In genomic region chr7:136341599-136342210, GRCm38 (mm10) we compare ENCODE assay signal across 11 mouse cellular contexts.
DNase-seq lines count a peak whose midpoint lies in the region; ATAC-seq lines count a peak whose summit lies in the region.
"Had no signal": no experiment of that assay in that cellular context is flagged by ENCODE, and none has a peak within 500 bp of the region (broad histone marks: within the 10 kb centered on the region; RNA-seq: fewer than 3 reads in every experiment).

No protein-coding gene starts in this region.

- no peak for DNase-seq in forebrain, embryonic 11.5 days (ENCODE audit: low spot score)
- DNase-seq in midbrain, embryonic 11.5 days (ENCODE audit: low spot score, missing footprints), result no peak
- DNase-seq in limb, embryonic 11.5 days (ENCODE audit: low spot score), result peak; percentile 64
- DNase-seq in frontal cortex, postnatal 10 days (ENCODE audit: low spot score in 2 of 2), result no peak
- DNase-seq in right cerebral cortex, postnatal 10 days (ENCODE audit: low spot score in 2 of 2), result no peak
- DNase-seq in left cerebral cortex, postnatal 4 days, result no peak
- DNase-seq: adrenal gland, postnatal 25 days; cerebellum, adult 9-11 months had no signal

- no peak for ATAC-seq in forebrain, embryonic 11.5 days (replicated peaks; ENCODE audit: low FRiP score)
- no peak for ATAC-seq in forebrain, embryonic 12.5 days (ENCODE audit: low FRiP score)
- no peak for ATAC-seq in midbrain, embryonic 12.5 days (ENCODE audit: low FRiP score, low read depth)
- no peak for ATAC-seq in midbrain, embryonic 11.5 days (ENCODE audit: low FRiP score)
- peak; percentile 31; the same call in 1 of the 2 replicates for ATAC-seq in limb, embryonic 11.5 days (ENCODE audit: insufficient number of reproducible peaks, low FRiP score, low TSS enrichment, low read depth)

- H3K4me3 ChIP-seq in forebrain, embryonic 11.5 days (ENCODE audit: low read depth, low read length), result no peak overlapping the region
- no peak overlapping the region for H3K4me3 ChIP-seq in forebrain, embryonic 12.5 days (replicated peaks)
- no peak overlapping the region for H3K4me3 ChIP-seq in midbrain, embryonic 12.5 days
- no peak overlapping the region for H3K4me3 ChIP-seq in midbrain, embryonic 11.5 days (ENCODE audit: low read depth, low read length)
- H3K4me3 ChIP-seq in limb, embryonic 11.5 days (ENCODE audit: low read depth, low read length), result no peak overlapping the region

- H3K27ac ChIP-seq in forebrain, embryonic 11.5 days (ENCODE audit: low read depth, low read length), result no peak overlapping the region
- no peak overlapping the region for H3K27ac ChIP-seq in forebrain, embryonic 12.5 days
- peak overlapping the region; percentile 56; the same call in 1 of the 2 replicates for H3K27ac ChIP-seq in midbrain, embryonic 12.5 days (replicated peaks)
- H3K27ac ChIP-seq in midbrain, embryonic 11.5 days (ENCODE audit: low read depth, low read length), result no peak overlapping the region
- H3K27ac ChIP-seq in limb, embryonic 11.5 days (replicated peaks; ENCODE audit: low read depth, low read length), result peak overlapping the region; percentile 93
- H3K27ac ChIP-seq: liver, embryonic 14.5 days had no signal

- intact Hi-C loops in left cerebral cortex, postnatal 4 days (cut with DNase I), result no loop called here

- H3K9me3 ChIP-seq in forebrain, embryonic 11.5 days (ENCODE audit: control insufficient read depth, low read length), result no peaks in the 10 kb centered on the region
- H3K9me3 ChIP-seq in forebrain, embryonic 12.5 days, result no peaks in the 10 kb centered on the region
- no peaks in the 10 kb centered on the region for H3K9me3 ChIP-seq in midbrain, embryonic 12.5 days
- H3K9me3 ChIP-seq in midbrain, embryonic 11.5 days (ENCODE audit: control insufficient read depth, low read length), result no peaks in the 10 kb centered on the region
- no peaks in the 10 kb centered on the region for H3K9me3 ChIP-seq in limb, embryonic 11.5 days (ENCODE audit: control insufficient read depth, low read length)

- H3K4me2 ChIP-seq in forebrain, embryonic 11.5 days (ENCODE audit: low read depth, low read length, severe bottlenecking), result 0 out of 2 replicates have a peak overlapping the region, but pooled peaks have one; percentile 15
- no peak overlapping the region for H3K4me2 ChIP-seq in forebrain, embryonic 12.5 days
- H3K4me2 ChIP-seq in midbrain, embryonic 12.5 days (replicated peaks), result no peak overlapping the region
- H3K4me2 ChIP-seq in midbrain, embryonic 11.5 days, result no peak overlapping the region
- H3K4me2 ChIP-seq in limb, embryonic 11.5 days (ENCODE audit: low read depth, severe bottlenecking), result peak overlapping the region; percentile 15; the same call in 1 of the 2 replicates

- 64% methylated on average over 16 of the region's 16 CpGs for WGBS in forebrain, embryonic 11.5 days
- WGBS in forebrain, embryonic 12.5 days, result 60% methylated on average over 16 of the region's 16 CpGs
- 69% methylated on average over 16 of the region's 16 CpGs for WGBS in midbrain, embryonic 12.5 days
- WGBS in midbrain, embryonic 11.5 days, result 79% methylated on average over 16 of the region's 16 CpGs
- WGBS in limb, embryonic 11.5 days, result 29% methylated on average over 16 of the region's 16 CpGs

- H3K27me3 ChIP-seq in forebrain, embryonic 11.5 days (ENCODE audit: control insufficient read depth, insufficient read depth, low read length), result no peaks in the 10 kb centered on the region
- H3K27me3 ChIP-seq in forebrain, embryonic 12.5 days, result peaks cover 35% of the 10 kb centered on the region
- H3K27me3 ChIP-seq in midbrain, embryonic 12.5 days, result peaks cover 13% of the 10 kb centered on the region; the same call in 1 of the 2 replicates
- H3K27me3 ChIP-seq in midbrain, embryonic 11.5 days (ENCODE audit: control insufficient read depth, insufficient read depth, low read length), result no peaks in the 10 kb centered on the region
- no peaks in the 10 kb centered on the region for H3K27me3 ChIP-seq in limb, embryonic 11.5 days (ENCODE audit: control insufficient read depth, insufficient read depth, low read length)

- H3K9ac ChIP-seq in forebrain, embryonic 11.5 days (ENCODE audit: low read length), result no peak overlapping the region
- H3K9ac ChIP-seq in forebrain, embryonic 12.5 days, result no peak overlapping the region
- no peak overlapping the region for H3K9ac ChIP-seq in midbrain, embryonic 12.5 days (replicated peaks)
- H3K9ac ChIP-seq in midbrain, embryonic 11.5 days (ENCODE audit: low read length), result no peak overlapping the region
- H3K9ac ChIP-seq in limb, embryonic 11.5 days (ENCODE audit: low read length), result no peak overlapping the region
- H3K9ac ChIP-seq: liver, embryonic 14.5 days had no signal

- H3K4me1 ChIP-seq in forebrain, embryonic 11.5 days (replicated peaks; ENCODE audit: control insufficient read depth, insufficient read depth, low read length), result peaks cover 2% of the 10 kb centered on the region
- peaks cover 31% of the 10 kb centered on the region for H3K4me1 ChIP-seq in forebrain, embryonic 12.5 days
- H3K4me1 ChIP-seq in midbrain, embryonic 12.5 days, result peaks cover 22% of the 10 kb centered on the region
- H3K4me1 ChIP-seq in midbrain, embryonic 11.5 days (ENCODE audit: control insufficient read depth, insufficient read depth, low read length), result peaks cover 10% of the 10 kb centered on the region
- H3K4me1 ChIP-seq in limb, embryonic 11.5 days (ENCODE audit: control insufficient read depth, insufficient read depth, low read length), result peaks cover 34% of the 10 kb centered on the region

- no peaks in the 10 kb centered on the region for H3K36me3 ChIP-seq in forebrain, embryonic 11.5 days (ENCODE audit: control insufficient read depth, insufficient read depth, low read length)
- H3K36me3 ChIP-seq in forebrain, embryonic 12.5 days (replicated peaks), result no peaks in the 10 kb centered on the region
- no peaks in the 10 kb centered on the region for H3K36me3 ChIP-seq in midbrain, embryonic 12.5 days
- H3K36me3 ChIP-seq in midbrain, embryonic 11.5 days (ENCODE audit: control insufficient read depth, insufficient read depth, low read length), result no peaks in the 10 kb centered on the region
- H3K36me3 ChIP-seq in limb, embryonic 11.5 days (ENCODE audit: control insufficient read depth, insufficient read depth, low read length), result no peaks in the 10 kb centered on the region

Comparison
In these comparisons a context has a peak if more than half of its experiments do, and no peak if none do; other contexts are left out.
1. H3K27ac ChIP-seq: peak in midbrain, embryonic 12.5 days (single experiment) and limb, embryonic 11.5 days (single experiment); none in forebrain, embryonic 11.5 days (single experiment), forebrain, embryonic 12.5 days (single experiment) and midbrain, embryonic 11.5 days (single experiment).
2. H3K4me2 ChIP-seq: peak in forebrain, embryonic 11.5 days (single experiment) and limb, embryonic 11.5 days (single experiment); none in forebrain, embryonic 12.5 days (single experiment), midbrain, embryonic 12.5 days (single experiment) and midbrain, embryonic 11.5 days (single experiment).